Mouse (Mus musculus) intestine, embryonic 15.5 days (tissue): Measurements from ENCODE around the gene Fam151a. TPM values are rescaled to one million over a fixed set of nuclear protein-coding genes. Genes with fewer than 3 reads are reported as not detected.

ENCODE experiments used
- ATAC-seq: fragments of 200-750 bp; cut with Nextera tagmentation; 2 replicates; pipeline ENCODE4 v1.8.0; 2017; ENCODE audit warnings: moderate TSS enrichment, moderate library complexity
- H3K27ac ChIP-seq: fragments of 300-500 bp; sonication (generic); 2 replicates; pipeline ENCODE4 v1.5.1; 2015; ENCODE audit warnings: mild to moderate bottlenecking, inconsistent platforms
- H3K27me3 ChIP-seq: fragments of 300-500 bp; sonication (generic); replicated peaks from 2 replicates; pipeline ENCODE4 v1.6.1; 2015; ENCODE audit warnings: inconsistent platforms
- H3K36me3 ChIP-seq: fragments of 300-500 bp; sonication (generic); 2 replicates; pipeline ENCODE4 v1.6.1; 2015; ENCODE audit warnings: inconsistent platforms
- H3K4me1 ChIP-seq: fragments of 300-500 bp; sonication (generic); replicated peaks from 2 replicates; pipeline ENCODE4 v1.6.1; 2015; ENCODE audit warnings: inconsistent platforms
- H3K4me2 ChIP-seq: fragments of 300-500 bp; sonication (generic); replicated peaks from 2 replicates; pipeline ENCODE4 v1.6.1; 2015; ENCODE audit warnings: mild to moderate bottlenecking, inconsistent platforms
- H3K4me3 ChIP-seq: fragments of 300-500 bp; sonication (generic); replicated peaks from 2 replicates; pipeline ENCODE4 v1.5.1; 2015; ENCODE audit warnings: inconsistent platforms
- H3K9ac ChIP-seq: fragments of 300-500 bp; sonication (generic); 2 replicates; pipeline ENCODE4 v1.6.1; 2015; ENCODE audit warnings: inconsistent platforms
- H3K9me3 ChIP-seq: fragments of 300-500 bp; sonication (generic); 2 replicates; pipeline ENCODE4 v1.6.1; 2016; ENCODE audit warnings: inconsistent platforms
- WGBS: fragments of 180-500 bp; shearing (Covaris S2); methylation state at CpG from one replicate; pipeline ENCODE4 v1.1.7; 2015; 5-methylcytosine and 5-hydroxymethylcytosine counted together
- polyA plus RNA-seq: library from polyadenylated mRNA; unstranded; fragments of >200 nt; fragmentation: Nextera tagmentation; extraction: Ambion mirVana; gene quantifications from 2 replicates; pipeline ENCODE4 v1.2.1, GENCODE M21; 2015

Fam151a gene
- polyA plus RNA-seq, 1 experiment from 2014 or later = 1.2 TPM

DNA sequence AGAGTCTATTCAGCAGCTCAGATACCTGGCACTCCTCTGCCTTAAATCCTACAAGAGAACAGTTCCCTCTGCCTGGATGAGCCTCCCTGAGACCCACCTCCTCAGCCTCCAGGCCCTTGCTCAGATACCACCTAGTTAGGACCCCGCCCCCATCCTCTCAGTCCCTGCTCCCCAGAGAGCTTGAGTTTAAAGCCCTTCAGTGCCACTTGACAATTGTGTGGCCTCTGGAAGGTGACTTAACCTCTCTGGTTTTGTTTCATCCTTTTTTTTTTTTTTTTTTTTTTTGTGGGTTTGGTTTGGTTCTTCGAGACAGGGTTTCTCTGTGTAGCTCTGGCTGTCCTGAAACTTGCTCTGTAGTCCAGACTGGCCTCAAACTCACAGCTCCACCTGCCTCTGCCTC, 61.6 kb downstream of the Fam151a start:
- 91% methylated on average over 2 of the region's 2 CpGs for WGBS
- H3K9me3 ChIP-seq = no peaks in the 10 kb centered on the region
- H3K4me3 ChIP-seq = no peak overlapping the region
- H3K9ac ChIP-seq = no peak overlapping the region
- H3K27me3 ChIP-seq = no peaks in the 10 kb centered on the region
- H3K36me3 ChIP-seq = no peaks in the 10 kb centered on the region
- H3K4me1 ChIP-seq = peaks cover 33% of the 10 kb centered on the region
- H3K27ac ChIP-seq = no peak overlapping the region
- ATAC-seq = no peak
- no peak overlapping the region for H3K4me2 ChIP-seq

Other genes with a start within 250 kb of the Fam151a start
- gene Bsnd, start 241.6 kb upstream of the Fam151a start, polyA plus RNA-seq = not detected in 2 replicates
- 8.0 and 9.1 TPM in 2 replicates for gene Dhcr24, start 172.9 kb upstream of the Fam151a start, polyA plus RNA-seq
- not detected in 2 replicates for gene Lexm, start 116.6 kb upstream of the Fam151a start, polyA plus RNA-seq
- gene Ttc22, start 111.5 kb upstream of the Fam151a start, polyA plus RNA-seq = 8.6 and 10.1 TPM in 2 replicates
- 14.5 and 15.0 TPM in 2 replicates for gene Pars2, start 82.8 kb upstream of the Fam151a start, polyA plus RNA-seq
- gene Ttc4, start 54.9 kb upstream of the Fam151a start, polyA plus RNA-seq = 72.0 and 73.4 TPM in 2 replicates
- gene Mroh7, start 3.0 kb upstream of the Fam151a start, polyA plus RNA-seq = 0.16 and 0.38 TPM in 2 replicates
- 12.2 and 14.1 TPM in 2 replicates for gene Acot11, start 71.1 kb downstream of the Fam151a start, polyA plus RNA-seq
- gene Ssbp3, start 176.8 kb downstream of the Fam151a start, polyA plus RNA-seq = 83.7 and 86.0 TPM in 2 replicates